Mouse (Mus musculus) brain, embryonic 14.5 days (tissue): ENCODE measurements at regions not wholly inside any gene's neighbourhood (a gene's known extent, or its start where the extent isn't known, plus 50 kb on each side); places are given as distances from the start of the nearest gene placed in this dataset.

Experiments used
- DNase-seq: peaks from one replicate; pipeline ENCODE4 v3.0.0-alpha.2; 2011; ENCODE audit warnings: low read depth
- CTCF ChIP-seq: fragments of 200-500 bp; IDR thresholded peaks from 2 replicates; pipeline ENCODE4 v1.5.1; 2012; ENCODE audit warnings: inconsistent platforms, mild to moderate bottlenecking, moderate library complexity, borderline replicate concordance; ENCODE audit not compliant: insufficient read depth, insufficient read length; ENCODE audit errors: extremely low read depth
- POLR2A ChIP-seq: fragments of 200-500 bp; IDR thresholded peaks from 2 replicates; pipeline ENCODE4 v1.6.1; 2012; ENCODE audit warnings: mild to moderate bottlenecking, inconsistent platforms, borderline replicate concordance; ENCODE audit not compliant: poor library complexity, insufficient read depth, insufficient read length, severe bottlenecking; ENCODE audit errors: extremely low read depth

GRCm38 (mm10) chr9:80961818-80962217, 496.5 kb upstream of the Impg1 start:
- no peak for TF ChIP-seq CTCF
- TF ChIP-seq POLR2A = no peak
- DNase-seq = no peak

- DNase-seq = peak; percentile 63
These were observed 477.7 kb upstream of the Impg1 start for GRCm38 (mm10) chr9:80942991-80943390.

GRCm38 (mm10) chr9:80941424-80941823, 476.1 kb upstream of the Impg1 start:
- no peak for DNase-seq
- TF ChIP-seq POLR2A (no peak), CTCF (no peak)

More at GRCm38 (mm10) chr9:80942991-80943390, 477.7 kb upstream of the Impg1 start:
- no peak for TF ChIP-seq POLR2A
- no peak for TF ChIP-seq CTCF

- DNase-seq = no peak
- no peak for TF ChIP-seq POLR2A
- TF ChIP-seq CTCF = no peak
These were observed 473.0 kb upstream of the Impg1 start for GRCm38 (mm10) chr9:80938238-80938637.

GRCm38 (mm10) chr9:80930628-80931027, 465.3 kb upstream of the Impg1 start:
- TF ChIP-seq CTCF = no peak
- no peak for TF ChIP-seq POLR2A

GRCm38 (mm10) chr9:80920304-80920703, 455.0 kb upstream of the Impg1 start:
- no peak for TF ChIP-seq POLR2A
- TF ChIP-seq CTCF = no peak
- no peak for DNase-seq

More at GRCm38 (mm10) chr9:80930628-80931027, 465.3 kb upstream of the Impg1 start:
- DNase-seq = no peak

GRCm38 (mm10) chr9:80913867-80914266, 448.6 kb upstream of the Impg1 start:
- peak; percentile 35 for DNase-seq
- TF ChIP-seq POLR2A (no peak), CTCF (no peak)

- DNase-seq = no peak
- TF ChIP-seq POLR2A = no peak
- no peak for TF ChIP-seq CTCF
These were observed 446.9 kb upstream of the Impg1 start for GRCm38 (mm10) chr9:80912177-80912576.

- TF ChIP-seq POLR2A = no peak
- TF ChIP-seq CTCF = no peak
- DNase-seq = no peak
These were observed 401.5 kb upstream of the Impg1 start for GRCm38 (mm10) chr9:80866807-80867206.

GRCm38 (mm10) chr9:80858998-80859397, 393.7 kb upstream of the Impg1 start:
- no peak for TF ChIP-seq POLR2A
- TF ChIP-seq CTCF = no peak
- peak; percentile 54 for DNase-seq

- peak; percentile 13 for DNase-seq
- no peak for TF ChIP-seq CTCF
- no peak for TF ChIP-seq POLR2A
These were observed 382.9 kb upstream of the Impg1 start for GRCm38 (mm10) chr9:80848190-80848589.

GRCm38 (mm10) chr9:80832808-80833207, 367.5 kb upstream of the Impg1 start:
- no peak for TF ChIP-seq CTCF
- no peak for TF ChIP-seq POLR2A
- peak; percentile 19 for DNase-seq
